Mouse (Mus musculus) liver, embryonic 14.5 days (tissue): ENCODE results near the gene Col5a2. TPM values are rescaled to one million over a fixed set of nuclear protein-coding genes. Genes with fewer than 3 reads are reported as not detected.
A peak's percentile ranks its signal among the peaks of the same experiment; 100 is the strongest.

Experiments
- ATAC-seq: fragments of 200-750 bp; cut with Nextera tagmentation; 2 replicates; pipeline ENCODE4 v1.8.0; 2017; ENCODE audit warnings: moderate number of reproducible peaks, mild to moderate bottlenecking, moderate library complexity; ENCODE audit not compliant: insufficient read depth
- DNase-seq, 3 experiments: peaks; one replicate each; pipeline ENCODE4 v3.0.0-alpha.2; 2012 to 2013; ENCODE audit warnings: low read depth in 3 of 3, low spot score in 3 of 3
- H3K27ac ChIP-seq: fragments of 300-500 bp; sonication (generic); 2 replicates; pipeline ENCODE4 v1.5.1; 2014; ENCODE audit warnings: moderate library complexity, mild to moderate bottlenecking, control low read depth, inconsistent platforms
- H3K27me3 ChIP-seq: fragments of 300-500 bp; sonication (generic); 2 replicates; pipeline ENCODE4 v1.6.1; 2014; ENCODE audit warnings: mild to moderate bottlenecking, low read length, moderate library complexity; ENCODE audit not compliant: control insufficient read depth, insufficient read depth
- H3K36me3 ChIP-seq: fragments of 300-500 bp; sonication (generic); replicated peaks from 2 replicates; pipeline ENCODE4 v1.6.1; 2014; ENCODE audit warnings: low read depth; ENCODE audit not compliant: control insufficient read depth, insufficient read depth
- H3K4me1 ChIP-seq, 2 experiments: fragments of 200-500 bp in 1 of 2; fragments of 300-500 bp in 1 of 2; sonication (generic) in 1 of 2; replicated peaks; 2 replicates each; pipeline ENCODE4 v1.6.1; 2012 to 2014; ENCODE audit warnings: antibody characterized with exemption in 1 of 2, inconsistent platforms in 1 of 2, low read length in 1 of 2; ENCODE audit not compliant: control insufficient read depth in 2 of 2, insufficient read depth in 2 of 2
- H3K4me2 ChIP-seq: fragments of 300-500 bp; sonication (generic); 2 replicates; pipeline ENCODE4 v1.6.1; 2014; ENCODE audit warnings: low read depth, mild to moderate bottlenecking, control low read depth, moderate library complexity
- H3K4me3 ChIP-seq, 2 experiments: fragments of 200-500 bp in 1 of 2; fragments of 300-500 bp in 1 of 2; sonication (generic) in 1 of 2; 2 replicates each; pipeline ENCODE4 v1.5.1; 2012 to 2014; ENCODE audit warnings: low read depth in 2 of 2, low read length in 2 of 2, mild to moderate bottlenecking in 2 of 2, control low read depth in 1 of 2, inconsistent platforms in 1 of 2, moderate library complexity in 1 of 2; ENCODE audit not compliant: insufficient read depth in 1 of 2
- H3K9ac ChIP-seq: fragments of 300-500 bp; sonication (generic); replicated peaks from 2 replicates; pipeline ENCODE4 v1.6.1; 2014; ENCODE audit warnings: mild to moderate bottlenecking, control low read depth, moderate library complexity
- H3K9me3 ChIP-seq: fragments of 300-500 bp; sonication (generic); 2 replicates; pipeline ENCODE4 v1.6.1; 2016; ENCODE audit warnings: low read length, mixed read lengths; ENCODE audit not compliant: control insufficient read depth
- CTCF ChIP-seq: IDR thresholded peaks from 2 replicates; pipeline ENCODE4 v1.5.1; 2016; ENCODE audit warnings: antibody characterized with exemption, low read depth, control low read depth
- EP300 ChIP-seq: IDR thresholded peaks from 2 replicates; pipeline ENCODE4 v1.6.1; 2016; ENCODE audit warnings: antibody characterized with exemption, low read depth
- WGBS: fragments of 180-500 bp; shearing (Covaris S2); extraction: QIAGEN DNeasy Blood & Tissue Kit; methylation state at CpG from one replicate; pipeline ENCODE4 v1.1.7; 2014; ENCODE audit not compliant: insufficient replicate concordance; 5-methylcytosine and 5-hydroxymethylcytosine counted together
- polyA plus RNA-seq, 2 experiments: library from polyadenylated mRNA; depleted of rRNA in 1 of 2; stranded (reverse) in 1 of 2; unstranded in 1 of 2; fragments of >200 nt; fragmentation: Nextera tagmentation in 1 of 2; extraction: Ambion mirVana in 1 of 2; gene quantifications; 2 replicates each; pipeline versions ENCODE4 v1.2.1 to v1.2.3; 2012 to 2014

Gene Col5a2
- polyA plus RNA-seq, 2 experiments, result 3.8 to 4.2 TPM

DNA sequence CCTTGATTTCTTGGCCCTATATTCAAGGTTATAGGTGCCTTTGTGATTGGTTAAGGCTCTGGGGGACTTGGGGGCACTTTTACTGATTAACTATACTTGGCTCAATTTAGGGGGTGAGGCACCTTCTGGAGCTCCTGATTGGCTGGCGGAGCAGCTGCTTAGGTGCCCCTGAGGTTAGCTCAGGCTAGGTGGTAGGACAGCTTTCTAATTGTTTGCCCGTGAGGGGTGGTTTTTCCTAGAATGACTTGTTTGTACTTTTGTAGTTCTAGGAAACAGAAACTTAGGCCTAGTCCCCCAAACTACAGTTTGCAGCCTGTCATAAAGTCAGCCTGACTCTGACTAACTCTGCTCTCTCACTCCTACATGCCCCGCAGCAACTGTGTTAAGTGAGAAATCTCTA, 20.5 kb upstream of the Col5a2 start:
- no peak overlapping the region for H3K9ac ChIP-seq
- H3K36me3 ChIP-seq, result no peaks in the 10 kb centered on the region
- H3K9me3 ChIP-seq, result no peaks in the 10 kb centered on the region
- H3K4me1 ChIP-seq, result no peaks in the 10 kb centered on the region
- TF ChIP-seq CTCF, result no peak
- no peak for TF ChIP-seq EP300
- H3K4me2 ChIP-seq, result no peak overlapping the region
- WGBS, result 66% methylated on average over 3 of the region's 3 CpGs
- DNase-seq (no peak), ATAC-seq (no peak)
- H3K27ac ChIP-seq, result no peak overlapping the region
- no peak overlapping the region for H3K4me3 ChIP-seq
- no peaks in the 10 kb centered on the region for H3K27me3 ChIP-seq

DNA sequence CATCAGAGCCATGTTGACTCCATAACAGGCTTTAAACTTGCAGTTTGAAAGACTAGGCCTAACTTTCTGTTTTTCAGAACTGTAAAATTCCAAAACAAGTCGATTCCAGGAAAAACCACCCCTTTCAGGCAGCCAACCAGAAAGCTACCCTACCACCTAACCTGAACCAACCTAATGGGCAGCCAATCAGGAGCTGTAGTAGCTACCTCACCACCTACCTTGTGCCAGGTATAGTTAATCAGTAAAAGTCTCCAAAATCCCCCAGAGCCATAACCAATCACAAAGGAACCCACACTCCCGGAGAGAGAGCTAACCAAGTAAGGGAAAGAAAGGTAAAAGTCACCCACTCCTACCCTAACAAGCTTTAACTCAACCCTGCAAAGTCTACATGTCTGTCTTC, 18.4 kb upstream of the Col5a2 start:
- H3K27ac ChIP-seq, result no peak overlapping the region
- no peak overlapping the region for H3K4me3 ChIP-seq
- no peak for ATAC-seq
- H3K9ac ChIP-seq, result no peak overlapping the region
- H3K4me1 ChIP-seq, result no peaks in the 10 kb centered on the region
- no peaks in the 10 kb centered on the region for H3K36me3 ChIP-seq
- 49% methylated on average over 2 of the region's 2 CpGs for WGBS
- H3K27me3 ChIP-seq, result no peaks in the 10 kb centered on the region
- no peak for TF ChIP-seq CTCF
- no peak for TF ChIP-seq EP300
- DNase-seq, result no peak
- no peak overlapping the region for H3K4me2 ChIP-seq
- no peaks in the 10 kb centered on the region for H3K9me3 ChIP-seq

DNA sequence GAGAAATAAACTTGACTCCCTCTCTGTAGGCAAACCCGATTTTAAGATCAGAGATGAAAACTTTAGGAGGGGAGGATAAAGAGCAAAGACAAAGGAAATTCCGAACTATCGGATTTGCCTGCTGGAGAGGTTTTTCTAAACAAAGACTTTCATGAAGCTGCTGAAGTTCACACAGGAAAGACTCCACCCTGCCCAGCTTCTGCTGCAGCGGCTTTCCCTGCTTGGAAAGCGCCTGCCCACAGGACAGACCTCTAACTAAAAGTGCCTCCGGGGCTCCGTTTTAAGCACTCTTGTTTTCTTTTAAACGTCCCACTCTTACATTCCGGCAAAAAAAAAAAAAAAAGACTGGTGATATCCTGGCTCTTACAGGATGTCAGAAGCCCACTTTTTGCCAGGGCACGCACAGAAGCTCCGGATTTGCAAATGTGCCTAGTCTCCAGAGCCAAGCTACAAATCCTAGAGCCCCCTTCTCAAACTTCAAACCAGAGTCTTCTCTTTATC, 791 bp downstream of the Col5a2 start:
- WGBS, result 7% methylated on average over 11 of the region's 11 CpGs
- no peak overlapping the region for H3K9ac ChIP-seq
- no peak for ATAC-seq

DNA sequence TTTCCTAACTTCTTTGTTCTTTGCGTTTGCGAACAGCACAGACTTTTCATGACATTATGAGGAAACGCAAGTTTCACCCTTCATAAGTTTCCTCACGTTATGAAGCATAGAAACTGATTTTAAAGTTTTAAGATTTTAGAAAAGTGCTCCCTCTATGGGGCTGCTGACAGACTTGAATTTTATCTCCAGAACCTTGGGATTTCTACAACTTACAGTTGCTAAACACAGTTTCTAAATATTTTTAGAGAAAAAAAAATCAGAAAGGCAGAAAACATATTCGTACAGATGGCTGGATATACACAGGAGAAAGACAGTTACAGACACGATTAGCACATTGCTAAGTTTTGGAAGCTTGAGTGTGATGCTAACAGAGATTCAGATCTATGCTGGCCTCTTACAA, 1.6 kb downstream of the Col5a2 start:
- H3K4me1 ChIP-seq, result no peaks in the 10 kb centered on the region
- H3K9me3 ChIP-seq, result no peaks in the 10 kb centered on the region
- DNase-seq, result no peak
- no peak overlapping the region for H3K4me2 ChIP-seq
- WGBS, result 43% methylated on average over 6 of the region's 6 CpGs
- H3K36me3 ChIP-seq, result no peaks in the 10 kb centered on the region
- ATAC-seq, result no peak
- no peak overlapping the region for H3K27ac ChIP-seq
- H3K27me3 ChIP-seq, result no peaks in the 10 kb centered on the region; the same call in 1 of the 2 replicates
- TF ChIP-seq EP300, result no peak
- H3K4me3 ChIP-seq, result no peak overlapping the region
- no peak overlapping the region for H3K9ac ChIP-seq

More for the DNA sequence above, 791 bp downstream of the Col5a2 start:
- H3K4me1 ChIP-seq, result no peaks in the 10 kb centered on the region
- H3K4me3 ChIP-seq, result peak overlapping the region; percentile 12 to 28; a peak in 3 of 4 replicates
- no peaks in the 10 kb centered on the region; the same call in 1 of the 2 replicates for H3K27me3 ChIP-seq
- DNase-seq, result no peak
- no peaks in the 10 kb centered on the region for H3K9me3 ChIP-seq
- H3K4me2 ChIP-seq, result no peak overlapping the region
- no peaks in the 10 kb centered on the region for H3K36me3 ChIP-seq
- no peak overlapping the region for H3K27ac ChIP-seq
- TF ChIP-seq CTCF (no peak), EP300 (no peak)

DNA sequence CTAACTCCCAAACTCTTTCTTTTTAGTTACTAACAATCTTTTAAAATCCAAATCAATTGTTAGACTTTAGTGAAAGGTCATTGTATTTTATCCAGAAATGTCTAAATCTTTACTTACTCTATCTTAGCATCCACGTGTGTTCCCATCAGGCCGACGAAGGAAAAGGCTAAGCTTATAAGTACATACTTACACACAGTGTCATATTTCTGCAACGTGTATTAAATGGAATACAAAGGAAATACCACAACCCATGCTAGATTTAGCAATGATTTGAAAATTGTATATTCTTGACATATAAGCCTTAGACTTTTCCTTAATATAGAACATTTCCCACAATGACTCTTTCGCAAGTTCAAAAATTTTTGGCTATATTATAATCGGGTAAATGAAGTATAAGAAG, 2.6 kb downstream of the Col5a2 start:
- ATAC-seq (no peak), DNase-seq (no peak)
- Histone ChIP-seq H3K9ac (no peak overlapping the region), H3K27ac (no peak overlapping the region), H3K9me3 (no peaks in the 10 kb centered on the region), H3K36me3 (no peaks in the 10 kb centered on the region), H3K4me1 (no peaks in the 10 kb centered on the region), H3K4me3 (no peak overlapping the region), H3K4me2 (no peak overlapping the region), H3K27me3 (no peaks in the 10 kb centered on the region; the same call in 1 of the 2 replicates)
- 68% methylated on average over 6 of the region's 6 CpGs for WGBS
- TF ChIP-seq EP300 (no peak), CTCF (no peak)
